Mouse (Mus musculus) MEL (cell line): ENCODE measurements around the gene Wipf1. TPM values are rescaled to one million over a fixed set of nuclear protein-coding genes. Genes with fewer than 3 reads are reported as not detected.

Experiments
- DNase-seq: peaks from one replicate; pipeline ENCODE4 v3.0.0; 2011; ENCODE audit warnings: low read depth, low spot score
- H3K27ac ChIP-seq: 2 replicates; pipeline ENCODE4 v1.5.1; 2012; ENCODE audit warnings: low read depth, mild to moderate bottlenecking, control low read depth, low read length, moderate library complexity; ENCODE audit not compliant: control insufficient read depth
- H3K27me3 ChIP-seq, 2 experiments: fragments of 150-350 bp in 1 of 2; sonication (generic) in 1 of 2; 2 replicates each; pipeline ENCODE4 v1.6.1; 2012; ENCODE audit warnings: low read length in 2 of 2, mild to moderate bottlenecking in 2 of 2, improper control_type of control experiment in 1 of 2, moderate library complexity in 1 of 2; ENCODE audit not compliant: insufficient read depth in 2 of 2, control insufficient read depth in 1 of 2
- H3K36me3 ChIP-seq, 2 experiments: 2 replicates each; pipeline ENCODE4 v1.6.1; 2012 to 2014; ENCODE audit warnings: low read length in 2 of 2, improper control_type of control experiment in 1 of 2, inconsistent platforms in 1 of 2, mild to moderate bottlenecking in 1 of 2; ENCODE audit not compliant: insufficient read depth in 2 of 2, control insufficient read depth in 1 of 2
- H3K4me1 ChIP-seq, 2 experiments: fragments of 150-350 bp in 1 of 2; sonication (generic) in 1 of 2; 2 replicates each; pipeline ENCODE4 v1.6.1; 2012; ENCODE audit warnings: low read length in 2 of 2, improper control_type of control experiment in 1 of 2, mild to moderate bottlenecking in 1 of 2; ENCODE audit not compliant: insufficient read depth in 2 of 2, control insufficient read depth in 1 of 2
- H3K4me3 ChIP-seq, 2 experiments: fragments of 150-350 bp in 1 of 2; sonication (generic) in 1 of 2; 2 replicates each; pipeline ENCODE4 v1.5.1; 2012; ENCODE audit warnings: low read depth in 2 of 2, low read length in 2 of 2, mild to moderate bottlenecking in 2 of 2, moderate library complexity in 2 of 2, control low read depth in 1 of 2, improper control_type of control experiment in 1 of 2; ENCODE audit not compliant: control insufficient read depth in 1 of 2, insufficient read depth in 1 of 2
- H3K79me2 ChIP-seq: 2 replicates; pipeline ENCODE4 v1.6.1; 2012; ENCODE audit warnings: mild to moderate bottlenecking, low read length, moderate library complexity; ENCODE audit not compliant: control insufficient read depth, poor library complexity, insufficient read depth
- H3K9ac ChIP-seq: 2 replicates; pipeline ENCODE4 v1.6.1; 2012; ENCODE audit warnings: low read depth, mild to moderate bottlenecking, control low read depth, low read length, moderate library complexity; ENCODE audit not compliant: control insufficient read depth, poor library complexity, severe bottlenecking
- H3K9me3 ChIP-seq: fragments of 150-350 bp; sonication (generic); replicated peaks from 2 replicates; pipeline ENCODE4 v1.6.1; 2012; ENCODE audit warnings: mild to moderate bottlenecking, low read length, improper control_type of control experiment, moderate library complexity; ENCODE audit not compliant: insufficient read depth
- ELF1 ChIP-seq: IDR thresholded peaks from 2 replicates; pipeline ENCODE4 v1.6.1; 2014; ENCODE audit warnings: low read depth, mild to moderate bottlenecking, inconsistent platforms, low read length, improper control_type of control experiment, moderate library complexity
- GATA1 ChIP-seq: IDR thresholded peaks from 2 replicates; pipeline ENCODE4 v1.6.1; 2011; ENCODE audit warnings: low read depth, low read length, improper control_type of control experiment
- KAT2A ChIP-seq: conservative IDR thresholded peaks from 2 replicates; pipeline ENCODE4 v1.6.1; 2012; ENCODE audit warnings: low read depth, low read length, improper control_type of control experiment, inconsistent platforms
- MAZ ChIP-seq: IDR thresholded peaks from 2 replicates; pipeline ENCODE4 v1.6.1; 2012; ENCODE audit warnings: low read depth, mild to moderate bottlenecking, inconsistent platforms, low read length, improper control_type of control experiment
- MXI1 ChIP-seq: IDR thresholded peaks from 2 replicates; pipeline ENCODE4 v1.6.1; 2011; ENCODE audit warnings: mild to moderate bottlenecking, low read depth, low read length, improper control_type of control experiment
- MYC ChIP-seq: IDR thresholded peaks from 2 replicates; pipeline ENCODE4 v1.6.1; 2011; ENCODE audit warnings: low read depth, mild to moderate bottlenecking, low read length, improper control_type of control experiment, moderate library complexity
- NELFE ChIP-seq: IDR thresholded peaks from 2 replicates; pipeline ENCODE4 v1.6.1; 2011; ENCODE audit warnings: low read depth, low read length, improper control_type of control experiment
- NRF1 ChIP-seq: IDR thresholded peaks from 2 replicates; pipeline ENCODE4 v1.6.1; 2014; ENCODE audit warnings: low read depth, mild to moderate bottlenecking, inconsistent platforms, low read length, improper control_type of control experiment, moderate library complexity; ENCODE audit not compliant: poor library complexity, insufficient read depth, severe bottlenecking
- POLR2A ChIP-seq, 2 experiments: IDR thresholded peaks; 2 replicates each; pipeline ENCODE4 v1.6.1; 2011 to 2012; ENCODE audit warnings: low read length in 2 of 2, mild to moderate bottlenecking in 2 of 2, control low read depth in 1 of 2, improper control_type of control experiment in 1 of 2, low read depth in 1 of 2, moderate library complexity in 1 of 2; ENCODE audit not compliant: control insufficient read depth in 1 of 2, insufficient read depth in 1 of 2, poor library complexity in 1 of 2
- POLR2AphosphoS2 ChIP-seq: IDR thresholded peaks from 2 replicates; pipeline ENCODE4 v1.6.1; 2011; ENCODE audit warnings: low read length, improper control_type of control experiment
- POLR2AphosphoS5 ChIP-seq: IDR thresholded peaks from 2 replicates; pipeline ENCODE4 v1.6.1; 2012; ENCODE audit warnings: low read depth, borderline replicate concordance, mild to moderate bottlenecking, inconsistent platforms, low read length, moderate library complexity, mixed read lengths
- RAD21 ChIP-seq: IDR thresholded peaks from 2 replicates; pipeline ENCODE4 v1.6.1; 2011; ENCODE audit warnings: mild to moderate bottlenecking, low read depth, low read length, improper control_type of control experiment
- RCOR1 ChIP-seq: IDR thresholded peaks from 2 replicates; pipeline ENCODE4 v1.6.1; 2012; ENCODE audit warnings: low read depth, mild to moderate bottlenecking, inconsistent platforms, low read length, improper control_type of control experiment
- SIN3A ChIP-seq: IDR thresholded peaks from 2 replicates; pipeline ENCODE4 v1.6.1; 2012; ENCODE audit warnings: low read length, improper control_type of control experiment, inconsistent platforms
- SMC3 ChIP-seq: IDR thresholded peaks from 2 replicates; pipeline ENCODE4 v1.6.1; 2011; ENCODE audit warnings: low read depth, low read length, improper control_type of control experiment
- TAL1 ChIP-seq: IDR thresholded peaks from 2 replicates; pipeline ENCODE4 v1.6.1; 2012; ENCODE audit warnings: mild to moderate bottlenecking, inconsistent platforms, low read length, moderate library complexity, mixed read lengths
- TBP ChIP-seq: IDR thresholded peaks from 2 replicates; pipeline ENCODE4 v1.8.0; 2011; ENCODE audit warnings: low read depth, low read length, improper control_type of control experiment
- UBTF ChIP-seq: IDR thresholded peaks from 2 replicates; pipeline ENCODE4 v1.6.1; 2012; ENCODE audit warnings: low read depth, mild to moderate bottlenecking, inconsistent platforms, low read length, improper control_type of control experiment, moderate library complexity, borderline replicate concordance; ENCODE audit not compliant: insufficient read depth
- ZKSCAN1 ChIP-seq: IDR thresholded peaks from 2 replicates; pipeline ENCODE4 v1.6.1; 2012; ENCODE audit warnings: low read depth, mild to moderate bottlenecking, inconsistent platforms, low read length, improper control_type of control experiment, moderate library complexity
- ZMIZ1 ChIP-seq: IDR thresholded peaks from 2 replicates; pipeline ENCODE4 v1.6.1; 2012; ENCODE audit warnings: low read depth, mild to moderate bottlenecking, inconsistent platforms, low read length, improper control_type of control experiment, moderate library complexity
- polyA plus RNA-seq, 2 experiments: library from polyadenylated mRNA; stranded (reverse) in 1 of 2; unstranded in 1 of 2; fragments of >175 nt in 1 of 2; fragments of >200 nt in 1 of 2; gene quantifications; 2 replicates each; pipeline versions ENCODE4 v1.2.1 to v1.2.4; 2012; ENCODE audit warnings: low replicate concordance in 2 of 2, low read depth in 1 of 2; ENCODE audit not compliant: insufficient read length in 2 of 2, insufficient read depth in 1 of 2, missing spikeins in 1 of 2
- total RNA-seq: library from RNA; depleted of rRNA; stranded (reverse); fragments of 300-350 nt; gene quantifications from 2 replicates; pipeline ENCODE4 v1.2.3, GENCODE M21; 2012

Gene Wipf1
- total and polyA plus RNA-seq, 3 experiments, result 5.2 to 83.9 (median 27.1) TPM

GRCm38 (mm10) chr2:73455541-73455940, 74.0 kb downstream of the Wipf1 start (continued):
- TF ChIP-seq ZKSCAN1 (no peak), ZMIZ1 (no peak), TAL1 (no peak), MYC (0 out of 2 replicates have a peak, but pooled peaks have one; percentile 38), SMC3 (no peak), RCOR1 (peak; percentile 64; the same call in 1 of the 2 replicates), GATA1 (peak; percentile 26; the same call in 1 of the 2 replicates), TBP (no peak), MAZ (peak; percentile 34; the same call in 1 of the 2 replicates), NRF1 (no peak), POLR2AphosphoS2 (no peak), KAT2A (no peak)

- Histone ChIP-seq H3K4me1 (peaks cover 20 to 29% of the 10 kb centered on the region in 2 experiments), H3K27ac (peak overlapping the region; percentile 92), H3K79me2 (peaks cover 5% of the 10 kb centered on the region), H3K9me3 (no peaks in the 10 kb centered on the region), H3K4me3 (peak overlapping the region; percentile 45 to 53), H3K27me3 (no peaks in the 10 kb centered on the region), H3K36me3 (peaks cover 0 to 28% of the 10 kb centered on the region in 2 experiments; a peak in 2 of 4 replicates), H3K9ac (peak overlapping the region; percentile 51)
- TF ChIP-seq UBTF, result no peak
- TF ChIP-seq ZMIZ1, result peak; percentile 41; the same call in 1 of the 2 replicates
- 0 out of 2 replicates have a peak, but pooled peaks have one; percentile 10 for TF ChIP-seq MXI1
- no peak for TF ChIP-seq POLR2AphosphoS2
- no peak for TF ChIP-seq RAD21
- peak; percentile 63 for TF ChIP-seq ELF1
- no peak; the same call in 1 of the 2 replicates for TF ChIP-seq MAZ
- TF ChIP-seq NELFE, result peak; percentile 14; the same call in 1 of the 2 replicates
- peak in 1 of 2 experiments; percentile 46; a peak in 1 of 4 replicates for TF ChIP-seq POLR2A (IDR thresholded peaks at IDR 0.05; ENCODE audit: control insufficient read depth in 1 of 2, insufficient read depth in 1 of 2, low read depth in 1 of 2, low read length in 2 of 2, poor library complexity in 1 of 2)
- peak; percentile 79 for DNase-seq
These were observed 74.9 kb downstream of the Wipf1 start for GRCm38 (mm10) chr2:73454682-73455081.

- H3K27me3 ChIP-seq, result no peaks in the 10 kb centered on the region
- H3K4me3 ChIP-seq, result peak overlapping the region; percentile 45 to 53
- H3K9me3 ChIP-seq, result no peaks in the 10 kb centered on the region
- peak overlapping the region; percentile 92 for H3K27ac ChIP-seq
- H3K4me1 ChIP-seq, result peaks cover 20 to 29% of the 10 kb centered on the region in 2 experiments
- peak overlapping the region; percentile 51 for H3K9ac ChIP-seq
- no peak for DNase-seq
- peaks cover 0 to 28% of the 10 kb centered on the region in 2 experiments; a peak in 2 of 4 replicates for H3K36me3 ChIP-seq
- TF ChIP-seq SIN3A, result peak; percentile 41; the same call in 1 of the 2 replicates
- no peak for TF ChIP-seq POLR2AphosphoS5
- 0 out of 2 replicates have a peak, but pooled peaks have one; percentile 13 for TF ChIP-seq MXI1
- peaks cover 5% of the 10 kb centered on the region for H3K79me2 ChIP-seq
These were observed 75.3 kb downstream of the Wipf1 start for GRCm38 (mm10) chr2:73454186-73454585.
